Mouse (Mus musculus) liver, embryonic 14.5 days (tissue): Measurements from ENCODE around the gene Rab4a. TPM values are rescaled to one million over a fixed set of nuclear protein-coding genes. Genes with fewer than 3 reads are reported as not detected.

Experiments used
- ATAC-seq: fragments of 200-750 bp; cut with Nextera tagmentation; 2 replicates; pipeline ENCODE4 v1.8.0; 2017; ENCODE audit warnings: moderate number of reproducible peaks, mild to moderate bottlenecking, moderate library complexity; ENCODE audit not compliant: insufficient read depth
- DNase-seq, 3 experiments: peaks; one replicate each; pipeline ENCODE4 v3.0.0-alpha.2; 2012 to 2013; ENCODE audit warnings: low read depth in 3 of 3, low spot score in 3 of 3
- H3K27ac ChIP-seq: fragments of 300-500 bp; sonication (generic); 2 replicates; pipeline ENCODE4 v1.5.1; 2014; ENCODE audit warnings: moderate library complexity, mild to moderate bottlenecking, control low read depth, inconsistent platforms
- H3K27me3 ChIP-seq: fragments of 300-500 bp; sonication (generic); 2 replicates; pipeline ENCODE4 v1.6.1; 2014; ENCODE audit warnings: mild to moderate bottlenecking, low read length, moderate library complexity; ENCODE audit not compliant: control insufficient read depth, insufficient read depth
- H3K36me3 ChIP-seq: fragments of 300-500 bp; sonication (generic); replicated peaks from 2 replicates; pipeline ENCODE4 v1.6.1; 2014; ENCODE audit warnings: low read depth; ENCODE audit not compliant: control insufficient read depth, insufficient read depth
- H3K4me1 ChIP-seq, 2 experiments: fragments of 200-500 bp in 1 of 2; fragments of 300-500 bp in 1 of 2; sonication (generic) in 1 of 2; replicated peaks; 2 replicates each; pipeline ENCODE4 v1.6.1; 2012 to 2014; ENCODE audit warnings: antibody characterized with exemption in 1 of 2, inconsistent platforms in 1 of 2, low read length in 1 of 2; ENCODE audit not compliant: control insufficient read depth in 2 of 2, insufficient read depth in 2 of 2
- H3K4me2 ChIP-seq: fragments of 300-500 bp; sonication (generic); 2 replicates; pipeline ENCODE4 v1.6.1; 2014; ENCODE audit warnings: low read depth, mild to moderate bottlenecking, control low read depth, moderate library complexity
- H3K4me3 ChIP-seq, 2 experiments: fragments of 200-500 bp in 1 of 2; fragments of 300-500 bp in 1 of 2; sonication (generic) in 1 of 2; 2 replicates each; pipeline ENCODE4 v1.5.1; 2012 to 2014; ENCODE audit warnings: low read depth in 2 of 2, low read length in 2 of 2, mild to moderate bottlenecking in 2 of 2, control low read depth in 1 of 2, inconsistent platforms in 1 of 2, moderate library complexity in 1 of 2; ENCODE audit not compliant: insufficient read depth in 1 of 2
- H3K9ac ChIP-seq: fragments of 300-500 bp; sonication (generic); replicated peaks from 2 replicates; pipeline ENCODE4 v1.6.1; 2014; ENCODE audit warnings: mild to moderate bottlenecking, control low read depth, moderate library complexity
- H3K9me3 ChIP-seq: fragments of 300-500 bp; sonication (generic); 2 replicates; pipeline ENCODE4 v1.6.1; 2016; ENCODE audit warnings: low read length, mixed read lengths; ENCODE audit not compliant: control insufficient read depth
- CTCF ChIP-seq: IDR thresholded peaks from 2 replicates; pipeline ENCODE4 v1.5.1; 2016; ENCODE audit warnings: antibody characterized with exemption, low read depth, control low read depth
- EP300 ChIP-seq: IDR thresholded peaks from 2 replicates; pipeline ENCODE4 v1.6.1; 2016; ENCODE audit warnings: antibody characterized with exemption, low read depth
- WGBS: fragments of 180-500 bp; shearing (Covaris S2); extraction: QIAGEN DNeasy Blood & Tissue Kit; methylation state at CpG from one replicate; pipeline ENCODE4 v1.1.7; 2014; ENCODE audit not compliant: insufficient replicate concordance; 5-methylcytosine and 5-hydroxymethylcytosine counted together
- polyA plus RNA-seq, 2 experiments: library from polyadenylated mRNA; depleted of rRNA in 1 of 2; stranded (reverse) in 1 of 2; unstranded in 1 of 2; fragments of >200 nt; fragmentation: Nextera tagmentation in 1 of 2; extraction: Ambion mirVana in 1 of 2; gene quantifications; 2 replicates each; pipeline versions ENCODE4 v1.2.1 to v1.2.3; 2012 to 2014

The Rab4a gene
- polyA plus RNA-seq, 2 experiments = 12.9 to 23.7 TPM

DNA sequence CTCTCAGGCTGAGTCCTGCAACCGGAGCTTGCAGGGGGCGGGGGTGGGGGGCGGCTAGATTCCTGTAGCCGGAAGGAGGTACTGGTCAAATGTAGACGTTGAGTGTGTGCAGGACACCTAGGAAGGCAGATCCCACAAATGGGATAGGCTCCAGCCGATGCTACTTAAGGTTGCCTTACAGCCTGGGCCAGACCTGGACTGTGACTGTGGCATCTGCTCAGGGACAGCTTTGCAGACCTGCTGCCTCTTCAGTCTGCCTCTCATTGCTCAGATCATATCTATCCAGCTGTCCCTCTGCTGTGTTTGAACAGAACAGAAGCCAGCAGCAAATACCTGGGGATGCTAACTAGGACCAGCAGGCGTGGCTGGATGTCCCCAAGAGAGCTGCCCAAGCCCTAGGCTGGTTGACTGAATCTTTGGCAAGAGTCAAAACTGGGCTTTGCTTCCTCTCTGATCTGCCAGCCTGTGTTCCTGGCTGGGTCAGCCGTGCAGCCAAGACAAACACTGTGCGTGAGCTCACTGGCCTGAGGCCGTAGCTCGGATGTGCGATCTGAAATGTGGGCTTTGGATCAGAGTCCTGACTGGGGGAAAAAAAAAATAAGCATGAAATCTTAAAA, 44.4 kb upstream of the Rab4a start:
- Histone ChIP-seq H3K4me3 (no peak overlapping the region), H3K9me3 (no peaks in the 10 kb centered on the region), H3K4me1 (0 out of 4 replicates have a peak, but pooled peaks cover 0 to 6% of the 10 kb centered on the region in 2 experiments), H3K27me3 (no peaks in the 10 kb centered on the region), H3K27ac (no peak overlapping the region), H3K36me3 (no peaks in the 10 kb centered on the region), H3K4me2 (no peak overlapping the region), H3K9ac (no peak overlapping the region)
- ATAC-seq (no peak), DNase-seq (no peak)
- TF ChIP-seq CTCF = no peak
- TF ChIP-seq EP300 = no peak
- 52% methylated on average over 12 of the region's 12 CpGs for WGBS

DNA sequence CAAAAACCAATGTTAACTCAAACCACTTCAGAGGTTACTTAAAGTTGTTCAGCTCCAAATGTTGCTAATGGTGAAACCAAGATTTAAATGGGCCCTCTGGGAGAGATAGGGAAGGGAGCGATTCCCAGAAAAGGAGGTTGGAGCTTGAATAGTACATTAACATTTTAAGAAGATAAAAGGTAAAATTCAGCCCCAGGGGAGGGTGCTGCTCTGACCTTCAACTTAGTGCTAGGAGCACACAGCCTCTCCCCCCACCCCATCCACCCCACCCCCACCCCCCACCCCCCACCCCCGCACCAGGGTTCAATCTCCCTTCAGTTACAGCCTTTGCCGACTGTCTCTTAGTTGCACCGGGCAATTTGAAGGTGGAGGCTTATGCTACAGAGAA, 43.9 kb upstream of the Rab4a start:
- no peaks in the 10 kb centered on the region for H3K27me3 ChIP-seq
- ATAC-seq = no peak
- H3K27ac ChIP-seq = no peak overlapping the region
- H3K9me3 ChIP-seq = no peaks in the 10 kb centered on the region
- 34% methylated on average over 4 of the region's 4 CpGs for WGBS
- H3K4me2 ChIP-seq = no peak overlapping the region
- no peak overlapping the region for H3K4me3 ChIP-seq
- H3K4me1 ChIP-seq = 0 out of 4 replicates have a peak, but pooled peaks cover 0 to 6% of the 10 kb centered on the region in 2 experiments
- no peak for DNase-seq
- TF ChIP-seq EP300 = no peak
- no peak for TF ChIP-seq CTCF
- H3K9ac ChIP-seq = no peak overlapping the region
- no peaks in the 10 kb centered on the region for H3K36me3 ChIP-seq

DNA sequence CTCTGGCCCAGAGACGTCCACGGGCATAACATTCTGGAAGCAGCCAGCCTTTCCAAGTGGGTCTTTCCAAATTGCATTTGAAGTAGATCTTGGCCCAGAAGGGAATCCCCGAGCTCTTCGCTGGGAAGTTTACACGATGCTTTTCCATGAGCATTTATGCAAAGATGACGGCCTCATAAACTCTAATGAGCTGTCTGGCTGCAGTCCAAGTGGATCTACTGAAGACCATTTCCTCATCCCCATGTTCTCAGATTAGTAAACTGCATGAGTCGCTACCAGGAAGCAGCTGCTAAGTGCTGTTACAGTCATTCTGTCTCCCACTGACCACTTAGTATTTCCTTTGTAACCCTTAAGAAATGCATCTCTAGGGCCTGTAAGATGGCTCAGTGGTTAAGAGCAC, 42.4 kb upstream of the Rab4a start:
- Histone ChIP-seq H3K4me3 (no peak overlapping the region), H3K9ac (no peak overlapping the region), H3K36me3 (no peaks in the 10 kb centered on the region), H3K4me1 (0 out of 4 replicates have a peak, but pooled peaks cover 0 to 6% of the 10 kb centered on the region in 2 experiments), H3K9me3 (no peaks in the 10 kb centered on the region), H3K27me3 (no peaks in the 10 kb centered on the region), H3K27ac (no peak overlapping the region), H3K4me2 (no peak overlapping the region)
- 45% methylated on average over 7 of the region's 7 CpGs for WGBS
- DNase-seq (no peak), ATAC-seq (no peak)
- TF ChIP-seq CTCF = no peak
- no peak for TF ChIP-seq EP300

DNA sequence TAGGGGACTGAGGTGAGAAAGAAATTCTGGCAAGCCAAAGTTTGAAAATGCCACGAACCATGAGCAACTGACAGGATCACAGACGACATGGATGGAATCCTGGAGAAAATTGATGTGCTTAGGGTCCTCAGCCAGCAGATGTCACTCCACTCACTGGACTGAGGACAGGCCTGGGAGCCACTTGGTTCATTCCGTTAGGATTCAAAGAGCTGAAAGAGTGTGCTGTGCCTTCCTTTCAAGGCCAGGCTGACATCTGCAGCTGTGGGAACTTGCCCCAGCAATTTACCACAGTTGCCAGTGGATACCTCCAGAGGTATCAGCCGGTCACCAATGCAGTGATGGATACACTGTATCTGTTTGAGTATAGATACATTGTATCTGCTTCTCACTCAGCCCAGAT, 41.1 kb upstream of the Rab4a start:
- H3K4me2 ChIP-seq = no peak overlapping the region
- peaks cover 0 to 6% of the 10 kb centered on the region in 2 experiments; a peak in 1 of 4 replicates for H3K4me1 ChIP-seq
- TF ChIP-seq EP300 = no peak
- peak; percentile 50 for TF ChIP-seq CTCF
- H3K4me3 ChIP-seq = no peak overlapping the region
- 37% methylated on average over 4 of the region's 4 CpGs for WGBS
- ATAC-seq (no peak), DNase-seq (no peak)
- H3K27ac ChIP-seq = no peak overlapping the region
- no peaks in the 10 kb centered on the region for H3K9me3 ChIP-seq
- H3K9ac ChIP-seq = no peak overlapping the region
- no peaks in the 10 kb centered on the region for H3K36me3 ChIP-seq
- H3K27me3 ChIP-seq = no peaks in the 10 kb centered on the region

DNA sequence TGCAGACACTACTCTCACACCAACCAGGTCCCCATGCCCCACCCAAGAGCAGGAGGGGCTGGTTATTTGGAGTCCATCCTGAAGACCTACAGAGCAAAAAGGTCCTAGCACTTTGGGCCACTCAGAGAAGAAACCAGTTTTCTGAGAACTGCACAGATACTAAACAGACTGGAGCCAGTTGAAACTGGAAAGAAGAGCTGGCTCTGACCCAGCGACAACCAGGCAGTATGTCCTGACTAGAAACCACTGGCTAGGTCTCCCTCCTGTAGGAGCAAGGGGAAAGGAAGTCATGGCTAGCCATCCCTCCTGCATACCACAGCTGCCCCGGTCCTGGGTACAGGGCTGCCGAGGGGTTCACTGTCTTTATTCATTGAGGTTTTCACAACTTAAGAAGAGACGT, 39.3 kb upstream of the Rab4a start:
- TF ChIP-seq CTCF = no peak
- no peak for TF ChIP-seq EP300
- DNase-seq (no peak), ATAC-seq (no peak)
- H3K9me3 ChIP-seq = no peaks in the 10 kb centered on the region
- 60% methylated on average over 4 of the region's 4 CpGs for WGBS
- no peaks in the 10 kb centered on the region for H3K36me3 ChIP-seq
- H3K27me3 ChIP-seq = no peaks in the 10 kb centered on the region
- no peak overlapping the region for H3K4me3 ChIP-seq
- H3K4me2 ChIP-seq = no peak overlapping the region
- no peak overlapping the region for H3K27ac ChIP-seq
- H3K4me1 ChIP-seq = peaks cover 0 to under 1% of the 10 kb centered on the region in 2 experiments; a peak in 1 of 4 replicates
- H3K9ac ChIP-seq = no peak overlapping the region
